Mouse (Mus musculus) kidney, embryonic 14.5 days (tissue): ENCODE measurements around the gene Hexa. TPM values are rescaled to one million over a fixed set of nuclear protein-coding genes. Genes with fewer than 3 reads are reported as not detected.

Source experiments
- ATAC-seq: fragments of 200-750 bp; cut with Nextera tagmentation; 2 replicates; pipeline ENCODE4 v1.8.0; 2017; ENCODE audit warnings: moderate number of reproducible peaks, mild to moderate bottlenecking, moderate TSS enrichment, moderate library complexity; ENCODE audit not compliant: low FRiP score, low TSS enrichment
- H3K27ac ChIP-seq: fragments of 300-500 bp; sonication (generic); 2 replicates; pipeline ENCODE4 v1.5.1; 2014; ENCODE audit warnings: low read depth, mild to moderate bottlenecking, low read length, moderate library complexity, mixed read lengths
- H3K27me3 ChIP-seq: fragments of 300-500 bp; sonication (generic); 2 replicates; pipeline ENCODE4 v1.6.1; 2014; ENCODE audit warnings: mild to moderate bottlenecking, low read length; ENCODE audit not compliant: control insufficient read depth, insufficient read depth
- H3K36me3 ChIP-seq: fragments of 300-500 bp; sonication (generic); 2 replicates; pipeline ENCODE4 v1.6.1; 2014; ENCODE audit warnings: low read length, mixed read lengths; ENCODE audit not compliant: control insufficient read depth, insufficient read depth
- H3K4me1 ChIP-seq: fragments of 300-500 bp; sonication (generic); 2 replicates; pipeline ENCODE4 v1.6.1; 2014; ENCODE audit warnings: low read length, mixed read lengths; ENCODE audit not compliant: control insufficient read depth, insufficient read depth
- H3K4me2 ChIP-seq: fragments of 300-500 bp; sonication (generic); replicated peaks from 2 replicates; pipeline ENCODE4 v1.6.1; 2014; ENCODE audit warnings: low read depth, mild to moderate bottlenecking, low read length
- H3K4me3 ChIP-seq: fragments of 300-500 bp; sonication (generic); 2 replicates; pipeline ENCODE4 v1.5.1; 2014; ENCODE audit warnings: mild to moderate bottlenecking, low read length
- H3K9ac ChIP-seq: fragments of 300-500 bp; sonication (generic); 2 replicates; pipeline ENCODE4 v1.6.1; 2014; ENCODE audit warnings: low read depth, mild to moderate bottlenecking, low read length, moderate library complexity
- H3K9me3 ChIP-seq: fragments of 300-500 bp; sonication (generic); 2 replicates; pipeline ENCODE4 v1.6.1; 2016; ENCODE audit warnings: low read length; ENCODE audit not compliant: control insufficient read depth
- WGBS: fragments of 180-500 bp; shearing (Covaris S2); extraction: QIAGEN DNeasy Blood & Tissue Kit; methylation state at CpG from one replicate; pipeline ENCODE4 v1.1.7; 2014; 5-methylcytosine and 5-hydroxymethylcytosine counted together
- polyA plus RNA-seq: library from polyadenylated mRNA; unstranded; fragments of >200 nt; fragmentation: Nextera tagmentation; extraction: Ambion mirVana; gene quantifications from 2 replicates; pipeline ENCODE4 v1.2.1, GENCODE M21; 2014

Hexa gene
- polyA plus RNA-seq, 1 experiment from 2014 or later: 58.1 TPM

DNA sequence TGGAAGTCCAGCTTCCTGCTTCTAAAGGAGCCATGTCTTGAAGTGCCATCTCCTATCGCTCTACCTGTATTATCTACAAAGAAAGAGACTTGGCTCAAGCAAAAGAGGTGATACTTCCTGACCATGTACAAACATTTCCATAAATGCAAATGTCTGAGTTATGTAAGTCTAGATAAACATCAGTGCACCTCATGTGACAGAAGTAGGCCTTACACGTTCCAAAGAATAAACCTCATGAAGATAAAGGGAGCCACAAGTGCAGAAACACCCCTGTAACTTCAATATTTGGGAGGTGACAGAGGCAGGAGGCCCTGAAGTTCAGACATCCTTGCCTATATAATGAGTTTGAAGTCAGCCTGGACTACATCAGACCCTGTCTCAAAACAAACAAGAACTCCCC is 32.5 kb downstream of the Hexa start:
- Histone ChIP-seq H3K27ac (no peak overlapping the region), H3K4me3 (no peak overlapping the region), H3K9ac (no peak overlapping the region), H3K4me1 (no peaks in the 10 kb centered on the region), H3K4me2 (no peak overlapping the region), H3K9me3 (no peaks in the 10 kb centered on the region), H3K27me3 (peaks cover 4% of the 10 kb centered on the region; the same call in 1 of the 2 replicates), H3K36me3 (no peaks in the 10 kb centered on the region)
- no peak for ATAC-seq
- 80% methylated on average over 2 of the region's 2 CpGs for WGBS

- peak overlapping the region; percentile 23 for H3K4me3 ChIP-seq
- H3K4me1 ChIP-seq: no peaks in the 10 kb centered on the region
- no peak overlapping the region for H3K27ac ChIP-seq
- H3K27me3 ChIP-seq: peaks cover 13% of the 10 kb centered on the region; the same call in 1 of the 2 replicates
- H3K9me3 ChIP-seq: no peaks in the 10 kb centered on the region
- no peak overlapping the region for H3K9ac ChIP-seq
- no peak for ATAC-seq
- WGBS: 19% methylated on average over 13 of the region's 13 CpGs
- peak overlapping the region; percentile 50 for H3K4me2 ChIP-seq
- H3K36me3 ChIP-seq: no peaks in the 10 kb centered on the region
Observed at GRCm38 (mm10) chr9:59577401-59577800, 38.1 kb downstream of the Hexa start.

GRCm38 (mm10) chr9:59577844-59578504 is 38.6 kb downstream of the Hexa start, which contains the start of gene Celf6:
Gene Celf6 (plus strand): TSS chr9:59577917.
- Histone ChIP-seq H3K9me3 (no peaks in the 10 kb centered on the region), H3K9ac (no peak within 1 kb of the TSS), H3K4me1 (no peaks in the 10 kb centered on the region), H3K4me2 (peak within 1 kb of the TSS; percentile 50), H3K4me3 (peak within 1 kb of the TSS; percentile 23), H3K36me3 (no peaks in the 10 kb centered on the region), H3K27ac (no peak within 1 kb of the TSS), H3K27me3 (peaks cover 13% of the 10 kb centered on the region; the same call in 1 of the 2 replicates)
- peak; percentile 99 for ATAC-seq
- WGBS: under 1% methylated on average over 35 of the region's 61 CpGs

DNA sequence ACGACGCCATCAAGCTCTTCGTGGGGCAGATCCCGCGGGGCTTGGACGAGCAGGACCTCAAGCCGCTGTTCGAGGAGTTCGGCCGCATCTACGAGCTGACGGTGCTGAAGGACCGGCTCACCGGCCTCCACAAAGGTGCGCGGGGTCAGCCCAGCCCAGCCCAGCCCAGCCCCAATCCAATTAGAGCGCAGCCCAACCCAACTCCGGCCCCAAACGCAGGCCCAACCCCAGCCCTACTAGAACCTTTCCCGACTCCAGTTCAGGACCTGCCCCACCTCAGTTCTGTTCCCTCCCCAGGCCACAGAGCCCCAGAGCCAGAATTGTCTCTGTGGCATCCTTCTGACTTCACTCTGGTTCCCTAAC is 39.1 kb downstream of the Hexa start:
- ATAC-seq: no peak

GRCm38 (mm10) chr9:59584871-59585308 is 45.5 kb downstream of the Hexa start:
- H3K4me2 ChIP-seq: peak overlapping the region; percentile 48
- no peaks in the 10 kb centered on the region for H3K9me3 ChIP-seq
- WGBS: 6% methylated on average over 13 of the region's 13 CpGs
- H3K36me3 ChIP-seq: no peaks in the 10 kb centered on the region
- H3K27me3 ChIP-seq: peaks cover 8% of the 10 kb centered on the region
- H3K4me1 ChIP-seq: no peaks in the 10 kb centered on the region
- no peak overlapping the region for H3K27ac ChIP-seq
- H3K4me3 ChIP-seq: peak overlapping the region; percentile 28
- ATAC-seq: peak; percentile 76
- H3K9ac ChIP-seq: peak overlapping the region; percentile 31; the same call in 1 of the 2 replicates

More for the DNA sequence above, 39.1 kb downstream of the Hexa start:
- under 1% methylated on average over 18 of the region's 20 CpGs for WGBS
- Histone ChIP-seq H3K27me3 (peaks cover 13% of the 10 kb centered on the region; the same call in 1 of the 2 replicates), H3K27ac (no peak overlapping the region), H3K4me3 (peak overlapping the region; percentile 23), H3K36me3 (no peaks in the 10 kb centered on the region), H3K9ac (no peak overlapping the region), H3K4me1 (no peaks in the 10 kb centered on the region), H3K4me2 (peak overlapping the region; percentile 50), H3K9me3 (no peaks in the 10 kb centered on the region)

GRCm38 (mm10) chr9:59588252-59588651 is 48.9 kb downstream of the Hexa start:
- Histone ChIP-seq H3K4me3 (no peak overlapping the region), H3K9me3 (no peaks in the 10 kb centered on the region), H3K4me2 (no peak overlapping the region), H3K36me3 (no peaks in the 10 kb centered on the region), H3K9ac (no peak overlapping the region), H3K4me1 (no peaks in the 10 kb centered on the region), H3K27ac (no peak overlapping the region), H3K27me3 (peaks cover 6% of the 10 kb centered on the region; the same call in 1 of the 2 replicates)
- ATAC-seq: no peak
- WGBS: 75% methylated on average over 5 of the region's 5 CpGs

- peak; percentile 48 for ATAC-seq
- H3K4me3 ChIP-seq: no peak overlapping the region
- no peaks in the 10 kb centered on the region for H3K9me3 ChIP-seq
- H3K36me3 ChIP-seq: no peaks in the 10 kb centered on the region
- H3K27ac ChIP-seq: no peak overlapping the region
- WGBS: 43% methylated on average over 12 of the region's 12 CpGs
- peaks cover 6% of the 10 kb centered on the region; the same call in 1 of the 2 replicates for H3K27me3 ChIP-seq
- H3K4me2 ChIP-seq: no peak overlapping the region
- no peak overlapping the region for H3K9ac ChIP-seq
- H3K4me1 ChIP-seq: no peaks in the 10 kb centered on the region
Observed at GRCm38 (mm10) chr9:59588710-59589671, 49.7 kb downstream of the Hexa start.

DNA sequence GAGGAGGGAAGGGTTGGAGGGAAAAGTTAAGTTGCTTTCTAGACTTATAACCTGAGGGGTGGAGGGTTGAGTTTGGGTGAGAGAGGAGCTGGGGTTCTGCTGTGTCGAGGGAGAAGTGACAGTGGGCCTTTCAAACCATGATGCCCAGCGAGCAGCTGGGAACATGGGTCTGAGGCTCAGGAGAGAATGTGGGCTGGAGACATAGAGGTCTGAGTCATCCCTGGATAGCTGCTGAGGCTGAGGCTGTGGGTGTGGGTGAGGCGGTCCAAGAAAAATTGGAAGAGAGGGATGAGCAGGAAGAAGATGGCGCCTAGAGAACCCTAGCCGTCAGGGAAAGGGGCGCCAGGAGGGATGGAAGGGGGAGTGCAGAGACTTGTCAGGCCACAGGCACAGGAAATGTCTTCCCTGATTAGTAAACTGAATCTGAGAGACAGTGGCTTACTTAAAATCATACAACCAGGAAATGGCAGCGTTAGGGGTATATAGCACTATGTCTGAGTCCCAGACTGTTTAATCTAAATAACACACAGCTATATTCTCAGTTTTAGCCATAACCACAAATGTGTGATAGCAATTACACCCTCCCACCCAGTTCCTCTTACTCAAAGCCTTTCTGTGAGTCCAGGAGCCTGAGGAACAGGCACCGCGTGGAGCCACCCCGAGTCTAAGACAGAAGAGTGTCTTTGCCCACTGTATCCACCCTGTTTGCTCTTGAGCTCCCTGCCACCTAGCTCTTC is 50.5 kb downstream of the Hexa start:
- no peaks in the 10 kb centered on the region for H3K4me1 ChIP-seq
- H3K36me3 ChIP-seq: no peaks in the 10 kb centered on the region
- WGBS: 76% methylated on average over 10 of the region's 10 CpGs
- no peak overlapping the region for H3K27ac ChIP-seq
- no peaks in the 10 kb centered on the region for H3K9me3 ChIP-seq
- peaks cover 6% of the 10 kb centered on the region; the same call in 1 of the 2 replicates for H3K27me3 ChIP-seq
- no peak for ATAC-seq
- no peak overlapping the region for H3K4me2 ChIP-seq
- no peak overlapping the region for H3K9ac ChIP-seq
- no peak overlapping the region for H3K4me3 ChIP-seq
